ENCODE assay signal across 20 mouse cellular contexts in genomic region chr5:113105481-113105880, GRCm38 (mm10). TPM values are rescaled to one million over a fixed set of nuclear protein-coding genes. Genes with fewer than 3 reads are reported as not detected.
A peak's percentile ranks its signal among the peaks of the same experiment; 100 is the strongest.
DNase-seq lines count a peak whose midpoint lies in the region; ATAC-seq and TF ChIP-seq lines count a peak whose summit lies in the region.
"Had no signal": no experiment of that assay in that cellular context is flagged by ENCODE, and none has a peak within 500 bp of the region (broad histone marks: within the 10 kb centered on the region; RNA-seq: fewer than 3 reads in every experiment).

No protein-coding gene starts in this region.

- peaks cover 5% of the 10 kb centered on the region for H3K4me1 ChIP-seq in kidney, embryonic 16.5 days (ENCODE audit: insufficient read depth, low read length)
- no peaks in the 10 kb centered on the region; the same call in 1 of the 2 replicates for H3K4me1 ChIP-seq in kidney, adult 2 months (ENCODE audit: control insufficient read depth, insufficient read depth, low read length)
- peaks cover 19% of the 10 kb centered on the region for H3K4me1 ChIP-seq in embryonic facial prominence, embryonic 15.5 days
- H3K4me1 ChIP-seq in hindbrain, embryonic 11.5 days (replicated peaks; ENCODE audit: control insufficient read depth, insufficient read depth, low read length) = no peaks in the 10 kb centered on the region
- peaks cover under 1% of the 10 kb centered on the region; the same call in 1 of the 2 replicates for H3K4me1 ChIP-seq in forebrain, embryonic 16.5 days (replicated peaks; ENCODE audit: control insufficient read depth, insufficient read depth, low read length)

- H3K9ac ChIP-seq in kidney, embryonic 16.5 days (replicated peaks; ENCODE audit: low read length) = 0 out of 2 replicates have a peak overlapping the region, but pooled peaks have one; percentile 16
- no peak overlapping the region for H3K9ac ChIP-seq in embryonic facial prominence, embryonic 15.5 days
- H3K9ac ChIP-seq in hindbrain, embryonic 11.5 days (ENCODE audit: low read depth, low read length) = no peak overlapping the region
- H3K9ac ChIP-seq in forebrain, embryonic 16.5 days (replicated peaks; ENCODE audit: low read depth, low read length) = no peak overlapping the region
- H3K9ac ChIP-seq: forebrain, embryonic 12.5 days; forebrain, postnatal 0 days; heart, embryonic 13.5 days; hindbrain, embryonic 12.5 days had no signal

- no peaks in the 10 kb centered on the region for H3K9me3 ChIP-seq in kidney, embryonic 16.5 days (ENCODE audit: low read length)
- H3K9me3 ChIP-seq in embryonic facial prominence, embryonic 15.5 days (replicated peaks) = no peaks in the 10 kb centered on the region
- no peaks in the 10 kb centered on the region for H3K9me3 ChIP-seq in hindbrain, embryonic 11.5 days (ENCODE audit: control insufficient read depth, low read length)
- H3K9me3 ChIP-seq in forebrain, embryonic 16.5 days (ENCODE audit: control insufficient read depth, low read length) = no peaks in the 10 kb centered on the region
- H3K9me3 ChIP-seq: forebrain, embryonic 12.5 days; heart, embryonic 13.5 days; hindbrain, embryonic 12.5 days had no signal

- no peaks in the 10 kb centered on the region for H3K27me3 ChIP-seq in kidney, embryonic 16.5 days (ENCODE audit: insufficient read depth, low read length)
- no peaks in the 10 kb centered on the region for H3K27me3 ChIP-seq in kidney, adult 2 months (replicated peaks; ENCODE audit: control insufficient read depth, insufficient read depth, low read length)
- no peaks in the 10 kb centered on the region for H3K27me3 ChIP-seq in embryonic facial prominence, embryonic 15.5 days
- H3K27me3 ChIP-seq in hindbrain, embryonic 11.5 days (ENCODE audit: control insufficient read depth, insufficient read depth, low read length) = no peaks in the 10 kb centered on the region
- H3K27me3 ChIP-seq in forebrain, embryonic 16.5 days (replicated peaks; ENCODE audit: control insufficient read depth, insufficient read depth, low read length) = no peaks in the 10 kb centered on the region
- H3K27me3 ChIP-seq: forebrain, embryonic 12.5 days; heart, embryonic 13.5 days; hindbrain, embryonic 12.5 days had no signal

- H3K4me3 ChIP-seq in kidney, embryonic 16.5 days (ENCODE audit: low read length) = no peak overlapping the region
- no peak overlapping the region for H3K4me3 ChIP-seq in kidney, adult 2 months (ENCODE audit: insufficient read depth, low read depth, low read length)
- H3K4me3 ChIP-seq in embryonic facial prominence, embryonic 15.5 days (replicated peaks) = no peak overlapping the region
- no peak overlapping the region for H3K4me3 ChIP-seq in hindbrain, embryonic 11.5 days (ENCODE audit: low read depth, low read length)
- no peak overlapping the region for H3K4me3 ChIP-seq in forebrain, embryonic 16.5 days (replicated peaks; ENCODE audit: low read length)
- H3K4me3 ChIP-seq: forebrain, embryonic 12.5 days; heart, embryonic 13.5 days; hindbrain, embryonic 12.5 days had no signal

- no peak for ATAC-seq in kidney, embryonic 16.5 days (ENCODE audit: low FRiP score, low TSS enrichment)
- no peak for ATAC-seq in embryonic facial prominence, embryonic 15.5 days (ENCODE audit: insufficient number of reproducible peaks, low FRiP score, low TSS enrichment, low read depth)
- ATAC-seq in hindbrain, embryonic 11.5 days (ENCODE audit: low FRiP score) = no peak
- ATAC-seq in forebrain, embryonic 16.5 days = no peak
- ATAC-seq: forebrain, postnatal 0 days; hindbrain, embryonic 16.5 days; inflammation-experienced regulatory T-cells, adult 6 months had no signal

- DNase-seq in cerebellum, postnatal 14 days = peak; percentile 70 to 74
- no peak for DNase-seq in cerebellum, adult 11-12 months
- DNase-seq in kidney, adult 2 months = no peak
- no peak for DNase-seq in hindbrain, embryonic 11.5 days (ENCODE audit: low spot score)
- DNase-seq: forebrain, postnatal 0 days; gastrocnemius, postnatal 36 days; heart, adult 11 months; heart, postnatal 36 days had no signal

- no peak for TF ChIP-seq POLR2A in kidney, adult 2 months (IDR thresholded peaks at IDR 0.05; ENCODE audit: low read depth, low read length)

- WGBS in kidney, embryonic 16.5 days = 88% methylated on average over 4 of the region's 4 CpGs
- WGBS in kidney, adult 2 months = 87% methylated on average over 4 of the region's 4 CpGs
- WGBS in embryonic facial prominence, embryonic 15.5 days = 68% methylated on average over 4 of the region's 4 CpGs
- WGBS in hindbrain, embryonic 11.5 days = 82% methylated on average over 4 of the region's 4 CpGs
- 82% methylated on average over 4 of the region's 4 CpGs for WGBS in forebrain, embryonic 16.5 days

- H3K27ac ChIP-seq in kidney, embryonic 16.5 days (ENCODE audit: low read length) = no peak overlapping the region
- no peak overlapping the region for H3K27ac ChIP-seq in kidney, adult 2 months (ENCODE audit: insufficient read depth, low read depth, low read length)
- peak overlapping the region; percentile 40; the same call in 1 of the 2 replicates for H3K27ac ChIP-seq in embryonic facial prominence, embryonic 15.5 days (replicated peaks)
- H3K27ac ChIP-seq in hindbrain, embryonic 11.5 days (ENCODE audit: low read depth, low read length) = no peak overlapping the region
- no peak overlapping the region for H3K27ac ChIP-seq in forebrain, embryonic 16.5 days (ENCODE audit: low read length)
- H3K27ac ChIP-seq: forebrain, embryonic 12.5 days; heart, embryonic 13.5 days; hindbrain, embryonic 12.5 days had no signal

- H3K36me3 ChIP-seq in kidney, embryonic 16.5 days (ENCODE audit: insufficient read depth, low read length) = no peaks in the 10 kb centered on the region
- H3K36me3 ChIP-seq in kidney, adult 2 months (ENCODE audit: control insufficient read depth, insufficient read depth, low read length) = no peaks in the 10 kb centered on the region
- no peaks in the 10 kb centered on the region; the same call in 1 of the 2 replicates for H3K36me3 ChIP-seq in embryonic facial prominence, embryonic 15.5 days
- no peaks in the 10 kb centered on the region for H3K36me3 ChIP-seq in hindbrain, embryonic 11.5 days (ENCODE audit: control insufficient read depth, insufficient read depth, low read length)
- no peaks in the 10 kb centered on the region for H3K36me3 ChIP-seq in forebrain, embryonic 16.5 days (ENCODE audit: control insufficient read depth, insufficient read depth)
- H3K36me3 ChIP-seq: forebrain, embryonic 12.5 days; hindbrain, embryonic 12.5 days had no signal

- H3K4me2 ChIP-seq in kidney, embryonic 16.5 days (replicated peaks; ENCODE audit: low read depth, low read length) = no peak overlapping the region
- H3K4me2 ChIP-seq in embryonic facial prominence, embryonic 15.5 days (replicated peaks) = no peak overlapping the region
- H3K4me2 ChIP-seq in hindbrain, embryonic 11.5 days (replicated peaks; ENCODE audit: low read depth, low read length) = no peak overlapping the region
- no peak overlapping the region for H3K4me2 ChIP-seq in forebrain, embryonic 16.5 days (ENCODE audit: low read length)
- H3K4me2 ChIP-seq: forebrain, embryonic 12.5 days; heart, embryonic 13.5 days; hindbrain, embryonic 12.5 days had no signal

- no peak for TF ChIP-seq CTCF in kidney, adult 2 months (conservative IDR thresholded peaks at IDR 0.05; ENCODE audit: insufficient read depth, insufficient read length, low read depth, low read length)

RNA-seq across cellular contexts. Expression of gene Crybb3, which starts 24.1 kb away (rescaled TPM):
- polyA plus RNA-seq in kidney, embryonic 16.5 days (2015; fragmentation: Nextera tagmentation; extraction: Ambion mirVana) = 0.69 and 1.1 TPM in 2 replicates
- polyA plus RNA-seq in kidney, adult 2 months (2012; rRNA removed) = 1.5 and 2.8 TPM in 2 replicates
- 5.0 and 5.4 TPM in 2 replicates for polyA plus RNA-seq in embryonic facial prominence, embryonic 15.5 days (2015; fragmentation: Nextera tagmentation; extraction: Ambion mirVana)
- 0.31 and 0.85 TPM in 2 replicates for polyA plus RNA-seq in hindbrain, embryonic 11.5 days (2014; fragmentation: Nextera tagmentation; extraction: Ambion mirVana)
- 0.56 and 0.94 TPM in 2 replicates for polyA plus RNA-seq in forebrain, embryonic 16.5 days (2015; fragmentation: Nextera tagmentation; extraction: Ambion mirVana)
- polyA plus RNA-seq: C2C12 had no signal

RNA-seq across cellular contexts. Expression of gene Crybb2, which starts 35.6 kb away (rescaled TPM):
- polyA plus RNA-seq in kidney, embryonic 16.5 days (2015; fragmentation: Nextera tagmentation; extraction: Ambion mirVana) = not detected in 2 replicates
- not detected in 2 replicates for polyA plus RNA-seq in kidney, adult 2 months (2012; rRNA removed)
- not detected in 2 replicates for polyA plus RNA-seq in embryonic facial prominence, embryonic 15.5 days (2015; fragmentation: Nextera tagmentation; extraction: Ambion mirVana)
- not detected in 2 replicates for polyA plus RNA-seq in hindbrain, embryonic 11.5 days (2014; fragmentation: Nextera tagmentation; extraction: Ambion mirVana)
- polyA plus RNA-seq in forebrain, embryonic 16.5 days (2015; fragmentation: Nextera tagmentation; extraction: Ambion mirVana) = not detected in 2 replicates
- polyA plus RNA-seq: C2C12; cerebellum, adult 2 months; embryonic facial prominence, embryonic 11.5 days; forebrain, embryonic 12.5 days; forebrain, postnatal 0 days; heart, embryonic 13.5 days; heart, postnatal 0 days; hindbrain, embryonic 12.5 days; hindbrain, embryonic 16.5 days; inflammation-experienced regulatory T-cells, adult 6 months had no signal

Comparison
In these comparisons a context has a peak if more than half of its experiments do, and no peak if none do; other contexts are left out.
1. DNase-seq: peak in cerebellum, postnatal 14 days (2 of 2); none in cerebellum, adult 11-12 months (single experiment), kidney, adult 2 months (single experiment) and hindbrain, embryonic 11.5 days (single experiment).